Mouse (Mus musculus): ENCODE measurements around the gene Podn. TPM values are rescaled to one million over a fixed set of nuclear protein-coding genes. Genes with fewer than 3 reads are reported as not detected.

Podn gene
- polyA plus RNA-seq, 1 experiment from 2014 or later: 6.5 TPM

- ATAC-seq: no peak
- no peaks in the 10 kb centered on the region for H3K4me1 ChIP-seq (replicated peaks; ENCODE audit: control insufficient read depth, insufficient read depth, low read length)
- H3K27ac ChIP-seq (ENCODE audit: low read depth, low read length): no peak overlapping the region
- H3K4me3 ChIP-seq (ENCODE audit: low read depth, low read length): no peak overlapping the region
- H3K9ac ChIP-seq (ENCODE audit: low read depth, low read length): no peak overlapping the region
- H3K36me3 ChIP-seq (ENCODE audit: control insufficient read depth, insufficient read depth): no peaks in the 10 kb centered on the region
- H3K9me3 ChIP-seq (ENCODE audit: control insufficient read depth): no peaks in the 10 kb centered on the region
- no peak for TF ChIP-seq CTCF (IDR thresholded peaks at IDR 0.05; ENCODE audit: low read depth)
- H3K4me2 ChIP-seq (replicated peaks; ENCODE audit: low read depth): no peak overlapping the region
- H3K27me3 ChIP-seq (replicated peaks; ENCODE audit: control insufficient read depth, insufficient read depth, low read length): no peaks in the 10 kb centered on the region
- WGBS: 75% methylated on average over 11 of the region's 11 CpGs
Measured at GRCm38 (mm10) chr4:107986386-107987168, 109.7 kb downstream of the Podn start.

DNA sequence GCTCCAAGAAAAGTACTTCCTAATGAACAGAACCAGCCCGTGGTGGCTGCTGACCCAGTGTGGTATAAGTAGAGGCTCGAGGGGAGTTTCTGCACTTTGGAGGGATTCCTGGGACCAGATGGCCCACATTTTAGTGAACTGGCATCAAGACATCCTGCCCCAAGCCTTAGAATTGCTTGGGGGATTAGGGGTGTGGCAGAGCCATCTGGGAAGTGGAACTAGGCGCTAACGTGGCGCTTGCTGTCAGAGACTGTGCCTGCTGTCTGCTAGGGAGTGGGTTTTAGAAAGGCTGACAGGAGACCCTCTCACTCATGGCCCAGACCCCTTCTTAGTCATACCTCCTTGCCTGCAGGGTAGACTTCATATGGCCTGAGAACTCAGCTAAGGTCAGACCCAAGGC, 110.4 kb downstream of the Podn start:
- Histone ChIP-seq H3K36me3 (ENCODE audit: control insufficient read depth, insufficient read depth) (no peaks in the 10 kb centered on the region), H3K4me1 (replicated peaks; ENCODE audit: control insufficient read depth, insufficient read depth, low read length) (no peaks in the 10 kb centered on the region), H3K4me3 (ENCODE audit: low read depth, low read length) (no peak overlapping the region), H3K27ac (ENCODE audit: low read depth, low read length) (no peak overlapping the region), H3K9ac (ENCODE audit: low read depth, low read length) (no peak overlapping the region), H3K9me3 (ENCODE audit: control insufficient read depth) (no peaks in the 10 kb centered on the region), H3K4me2 (replicated peaks; ENCODE audit: low read depth) (no peak overlapping the region), H3K27me3 (replicated peaks; ENCODE audit: control insufficient read depth, insufficient read depth, low read length) (no peaks in the 10 kb centered on the region)
- WGBS: 93% methylated on average over 5 of the region's 5 CpGs
- TF ChIP-seq CTCF (IDR thresholded peaks at IDR 0.05; ENCODE audit: low read depth): no peak
- no peak for ATAC-seq

DNA sequence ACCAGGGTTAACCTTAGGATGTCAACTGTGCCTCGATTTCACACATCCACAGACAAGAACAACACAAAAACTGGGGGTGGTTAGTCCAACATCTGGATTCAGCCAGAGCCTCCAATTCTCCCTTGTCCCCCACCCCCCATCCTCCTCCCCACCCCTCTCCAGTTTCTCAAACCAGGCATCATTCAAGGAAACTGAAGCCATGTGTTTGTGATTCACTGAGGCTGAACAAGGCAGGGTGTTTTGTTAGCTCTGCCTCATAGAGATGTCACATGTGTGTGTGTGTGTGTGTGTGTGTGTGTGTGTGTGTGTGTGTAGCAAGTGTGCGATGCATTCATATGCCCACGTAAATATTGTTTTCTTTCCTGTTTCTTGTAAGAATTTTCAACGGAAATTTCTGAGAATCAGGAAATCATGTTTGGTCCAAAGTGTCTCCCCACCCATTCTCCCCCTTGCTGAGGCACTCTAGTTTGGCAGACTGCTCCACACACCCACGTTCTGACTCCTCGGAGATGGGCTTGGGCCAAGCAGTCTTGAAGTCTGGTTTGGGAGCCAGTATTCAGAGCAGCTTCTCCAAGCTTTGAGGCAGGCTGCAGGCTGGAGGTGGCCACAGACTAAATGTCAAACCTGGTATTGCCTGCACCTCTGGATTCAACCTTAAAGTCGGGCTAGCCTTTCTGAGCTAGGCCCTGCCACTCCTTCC, 111.8 kb downstream of the Podn start:
- no peak overlapping the region for H3K4me3 ChIP-seq (ENCODE audit: low read depth, low read length)
- no peak overlapping the region for H3K9ac ChIP-seq (ENCODE audit: low read depth, low read length)
- H3K4me2 ChIP-seq (replicated peaks; ENCODE audit: low read depth): no peak overlapping the region
- H3K4me1 ChIP-seq (replicated peaks; ENCODE audit: control insufficient read depth, insufficient read depth, low read length): no peaks in the 10 kb centered on the region
- WGBS: 57% methylated on average over 7 of the region's 7 CpGs
- H3K27ac ChIP-seq (ENCODE audit: low read depth, low read length): no peak overlapping the region
- TF ChIP-seq CTCF (IDR thresholded peaks at IDR 0.05; ENCODE audit: low read depth): no peak
- H3K27me3 ChIP-seq (replicated peaks; ENCODE audit: control insufficient read depth, insufficient read depth, low read length): no peaks in the 10 kb centered on the region
- ATAC-seq: peak; percentile 36; the same call in 1 of the 2 replicates
- H3K9me3 ChIP-seq (ENCODE audit: control insufficient read depth): no peaks in the 10 kb centered on the region
- no peaks in the 10 kb centered on the region for H3K36me3 ChIP-seq (ENCODE audit: control insufficient read depth, insufficient read depth)

DNA sequence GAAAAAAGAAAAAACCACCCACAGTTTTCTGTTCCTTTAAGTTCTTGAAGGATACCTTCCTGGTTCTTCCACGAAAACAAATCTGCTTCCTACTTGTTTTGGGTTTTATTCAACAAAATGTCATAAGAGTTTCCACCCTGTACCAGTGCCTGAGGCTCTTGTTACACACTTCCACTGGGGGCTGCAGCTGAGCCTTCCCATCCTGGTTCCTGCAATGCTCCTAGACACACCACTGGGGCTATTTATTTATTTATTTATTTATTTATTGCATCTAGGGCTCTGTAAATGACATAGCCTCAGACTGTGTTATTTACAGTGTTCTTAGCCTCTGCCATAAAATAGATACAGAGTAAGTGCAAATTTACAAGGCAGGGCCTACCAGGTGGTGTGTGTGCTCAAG, 112.5 kb downstream of the Podn start:
- H3K9ac ChIP-seq (ENCODE audit: low read depth, low read length): no peak overlapping the region

DNA sequence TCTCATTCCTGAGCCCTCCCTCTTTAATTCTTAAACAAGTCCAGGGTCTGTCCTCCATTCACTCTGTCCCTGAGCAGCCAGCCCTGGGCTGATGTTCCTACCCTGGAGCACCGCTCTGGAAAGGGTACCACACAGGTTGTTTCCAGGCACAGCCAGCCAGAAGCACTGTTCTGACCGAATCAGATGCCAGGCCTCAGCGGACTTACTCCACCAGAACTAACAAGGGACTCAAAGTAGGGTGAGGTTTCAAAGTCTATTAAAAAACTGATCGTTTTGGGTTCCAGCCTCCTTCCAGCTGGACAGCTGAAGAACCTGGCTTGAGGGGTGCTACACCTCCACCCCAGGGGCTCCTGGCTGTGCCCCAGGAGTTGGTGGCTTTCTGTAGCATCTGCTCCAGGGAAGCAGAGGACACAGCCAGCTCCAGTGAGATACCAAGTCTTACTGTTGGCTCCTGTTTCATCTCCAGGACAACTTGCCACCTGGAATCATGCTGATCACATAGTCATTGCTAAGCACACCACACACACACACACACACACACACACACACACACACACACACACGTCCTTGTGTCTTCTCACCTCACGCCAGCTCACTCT, 116.1 kb downstream of the Podn start:
- Histone ChIP-seq H3K4me3 (ENCODE audit: low read depth, low read length) (no peak overlapping the region), H3K27me3 (replicated peaks; ENCODE audit: control insufficient read depth, insufficient read depth, low read length) (no peaks in the 10 kb centered on the region), H3K4me1 (replicated peaks; ENCODE audit: control insufficient read depth, insufficient read depth, low read length) (no peaks in the 10 kb centered on the region), H3K9me3 (ENCODE audit: control insufficient read depth) (no peaks in the 10 kb centered on the region), H3K9ac (ENCODE audit: low read depth, low read length) (no peak overlapping the region), H3K27ac (ENCODE audit: low read depth, low read length) (no peak overlapping the region), H3K4me2 (replicated peaks; ENCODE audit: low read depth) (no peak overlapping the region), H3K36me3 (ENCODE audit: control insufficient read depth, insufficient read depth) (no peaks in the 10 kb centered on the region)
- TF ChIP-seq CTCF (IDR thresholded peaks at IDR 0.05; ENCODE audit: low read depth): no peak
- ATAC-seq: no peak
- 77% methylated on average over 6 of the region's 6 CpGs for WGBS

More for the DNA sequence above, 112.5 kb downstream of the Podn start:
- TF ChIP-seq CTCF (IDR thresholded peaks at IDR 0.05; ENCODE audit: low read depth): no peak
- Histone ChIP-seq H3K4me2 (replicated peaks; ENCODE audit: low read depth) (no peak overlapping the region), H3K27ac (ENCODE audit: low read depth, low read length) (no peak overlapping the region), H3K36me3 (ENCODE audit: control insufficient read depth, insufficient read depth) (no peaks in the 10 kb centered on the region), H3K9me3 (ENCODE audit: control insufficient read depth) (no peaks in the 10 kb centered on the region), H3K4me3 (ENCODE audit: low read depth, low read length) (no peak overlapping the region), H3K4me1 (replicated peaks; ENCODE audit: control insufficient read depth, insufficient read depth, low read length) (no peaks in the 10 kb centered on the region), H3K27me3 (replicated peaks; ENCODE audit: control insufficient read depth, insufficient read depth, low read length) (no peaks in the 10 kb centered on the region)
- WGBS: 74% methylated on average over 1 of the region's 1 CpGs
- no peak for ATAC-seq

DNA sequence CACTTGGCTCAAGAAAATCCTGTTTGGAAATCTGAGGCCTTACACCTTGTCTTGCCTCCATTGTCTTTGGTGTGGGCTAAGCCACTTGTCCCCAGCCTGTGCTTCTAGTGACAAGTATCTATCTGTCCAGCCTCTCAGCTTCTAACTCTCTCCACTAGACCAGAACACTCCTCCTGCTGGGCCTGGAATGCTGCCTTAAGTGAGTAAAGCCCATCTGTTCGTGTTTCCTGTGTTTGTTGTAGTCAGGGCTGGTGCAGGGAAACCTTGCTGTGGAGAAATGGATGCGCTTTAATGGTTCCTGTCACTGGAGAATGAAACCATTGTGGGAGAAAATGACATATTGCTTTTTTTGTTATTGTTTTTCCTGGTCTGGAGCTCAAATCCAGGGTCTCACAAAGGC, 116.7 kb downstream of the Podn start:
- no peak overlapping the region for H3K4me2 ChIP-seq (replicated peaks; ENCODE audit: low read depth)
- no peak overlapping the region for H3K9ac ChIP-seq (ENCODE audit: low read depth, low read length)
- no peaks in the 10 kb centered on the region for H3K4me1 ChIP-seq (replicated peaks; ENCODE audit: control insufficient read depth, insufficient read depth, low read length)
- no peaks in the 10 kb centered on the region for H3K27me3 ChIP-seq (replicated peaks; ENCODE audit: control insufficient read depth, insufficient read depth, low read length)
- no peak for TF ChIP-seq CTCF (IDR thresholded peaks at IDR 0.05; ENCODE audit: low read depth)
- no peak for ATAC-seq
- no peaks in the 10 kb centered on the region for H3K36me3 ChIP-seq (ENCODE audit: control insufficient read depth, insufficient read depth)
- H3K4me3 ChIP-seq (ENCODE audit: low read depth, low read length): no peak overlapping the region
- no peaks in the 10 kb centered on the region for H3K9me3 ChIP-seq (ENCODE audit: control insufficient read depth)
- no peak overlapping the region for H3K27ac ChIP-seq (ENCODE audit: low read depth, low read length)
- whole genome bisulfite sequencing: 43% methylated on average over 2 of the region's 2 CpGs

Measured in intestine, postnatal 0 days (tissue).